Mouse (Mus musculus) Muller cell, postnatal 12 days (primary cell): ENCODE measurements at regions not wholly inside any gene's neighbourhood (a gene's known extent, or its start where the extent isn't known, plus 50 kb on each side); places are given as distances from the start of the nearest gene placed in this dataset.

Experiments used
- DNase-seq: peaks from one replicate; pipeline ENCODE4 v3.0.0-alpha.2; 2015; ENCODE audit errors: inconsistent ontology term

DNA sequence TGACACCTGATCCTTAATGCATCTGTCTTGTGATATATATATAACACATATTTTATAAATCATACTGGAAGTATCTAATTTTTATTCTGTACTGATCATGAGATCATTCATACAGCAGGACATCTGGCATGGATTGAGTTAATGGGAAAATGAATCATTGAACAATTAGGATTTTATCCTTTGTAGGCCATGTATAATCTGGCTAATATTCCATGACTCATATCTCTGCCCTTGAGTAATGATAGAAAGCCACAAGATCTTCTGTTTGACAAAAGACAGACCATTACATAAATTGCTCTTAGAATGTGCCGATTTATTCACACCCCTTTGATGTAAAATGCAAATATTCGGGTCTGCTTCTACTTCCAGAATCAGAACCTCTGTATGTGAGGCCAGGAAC lies 110.7 kb upstream of the Gm21961 start:
- peak; percentile 84 for DNase-seq
